ENCODE assay signal across 16 mouse cellular contexts in the genomic region with DNA sequence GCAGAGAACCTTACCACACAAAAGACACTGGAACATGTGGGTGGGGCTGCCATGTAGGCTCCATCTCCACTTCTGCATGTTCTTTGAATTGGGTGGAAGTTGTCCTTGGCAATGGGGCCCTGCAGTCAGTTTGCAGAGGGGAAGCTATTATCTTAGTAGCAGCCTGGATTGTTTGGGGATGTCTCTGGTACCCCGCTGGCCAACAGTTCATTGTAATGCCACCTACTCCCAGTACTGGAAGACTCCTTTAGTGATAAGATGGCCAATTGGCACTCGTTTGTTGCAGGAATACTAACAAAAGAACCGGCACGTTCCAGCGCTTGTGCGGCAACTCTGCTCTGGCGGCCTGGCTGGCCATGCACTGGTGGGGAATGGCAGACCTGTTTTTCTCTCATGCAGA.
"Had no signal": no experiment of that assay in that cellular context is flagged by ENCODE, and none has a peak within 500 bp of the region (broad histone marks: within the 10 kb centered on the region; RNA-seq: fewer than 3 reads in every experiment).

No protein-coding gene starts in this region.

- H3K4me2 ChIP-seq: limb, embryonic 12.5 days; limb, embryonic 15.5 days; liver, embryonic 12.5 days; liver, embryonic 15.5 days; lung, embryonic 15.5 days; midbrain, embryonic 15.5 days; stomach, embryonic 15.5 days had no signal

- H3K4me3 ChIP-seq: limb, embryonic 12.5 days; limb, embryonic 15.5 days; liver, embryonic 12.5 days; liver, embryonic 15.5 days; lung, embryonic 15.5 days; megakaryocyte, embryonic 14.5 days; midbrain, embryonic 10.5 days; midbrain, embryonic 15.5 days; stomach, embryonic 15.5 days had no signal

- ATAC-seq: liver, embryonic 12.5 days; midbrain, embryonic 15.5 days had no signal

- H3K27me3 ChIP-seq: limb, embryonic 12.5 days; limb, embryonic 15.5 days; liver, embryonic 12.5 days; liver, embryonic 15.5 days; lung, embryonic 15.5 days; megakaryocyte, embryonic 14.5 days; midbrain, embryonic 15.5 days; stomach, embryonic 15.5 days had no signal

- H3K27ac ChIP-seq: limb, embryonic 12.5 days; limb, embryonic 15.5 days; liver, embryonic 12.5 days; liver, embryonic 15.5 days; lung, embryonic 15.5 days; midbrain, embryonic 10.5 days; midbrain, embryonic 15.5 days; stomach, embryonic 15.5 days had no signal

- H3K36me3 ChIP-seq: liver, embryonic 15.5 days; stomach, embryonic 15.5 days had no signal

- H3K4me1 ChIP-seq: limb, embryonic 12.5 days; limb, embryonic 15.5 days; liver, embryonic 12.5 days; liver, embryonic 15.5 days; lung, embryonic 15.5 days; midbrain, embryonic 15.5 days; stomach, embryonic 15.5 days had no signal

- H3K9ac ChIP-seq: limb, embryonic 12.5 days; limb, embryonic 15.5 days; liver, embryonic 12.5 days; liver, embryonic 15.5 days; lung, embryonic 15.5 days; midbrain, embryonic 15.5 days; stomach, embryonic 15.5 days had no signal

- DNase-seq: kidney, adult 8-10 months; kidney, postnatal 14 days; lung, adult 18-20 months; lung, postnatal 10 days; lung, postnatal 36 days; right cerebral cortex, postnatal 4 days; thymus, postnatal 25 days had no signal

- H3K9me3 ChIP-seq: liver, embryonic 12.5 days; liver, embryonic 15.5 days had no signal
